Mouse (Mus musculus) urinary bladder, postnatal 14 days (tissue): ENCODE data around the gene Olfr1404.
"Not testable (repeated sequence)": the region's sequence is repeated elsewhere in the genome, so short reads cannot be mapped to it uniquely, and the experiment has no call there.

Experiments
- DNase-seq: peaks from one replicate; pipeline ENCODE4 v3.0.0; 2021; ENCODE audit warnings: low spot score

Olfr1404 gene

GRCm38 (mm10) chr1:173212092-173212491 is at the start of gene Olfr1404:
Gene Olfr1404 (plus strand): TSS chr1:173212392.
- DNase-seq, result no peak

- DNase-seq, result no peak
Measured at GRCm38 (mm10) chr1:173174154-173174842, 37.9 kb upstream of the Olfr1404 start.

GRCm38 (mm10) chr1:173190540-173190939 is 21.7 kb upstream of the Olfr1404 start, which contains the start of gene Olfr1406:
Gene Olfr1406 (minus strand): TSS chr1:173190640.
- DNase-seq, result no peak

GRCm38 (mm10) chr1:173192059-173192458 is 20.1 kb upstream of the Olfr1404 start:
- DNase-seq, result no peak

GRCm38 (mm10) chr1:173196359-173196758 is 15.8 kb upstream of the Olfr1404 start:
- no peak for DNase-seq

GRCm38 (mm10) chr1:173197508-173197907 is 14.7 kb upstream of the Olfr1404 start, which contains the start of gene Olfr218:
Gene Olfr218 (plus strand): TSS chr1:173197808.
- no peak for DNase-seq

- DNase-seq, result no peak
Measured at GRCm38 (mm10) chr1:173216481-173216880, 4.3 kb downstream of the Olfr1404 start.

- DNase-seq, result no peak
Measured at GRCm38 (mm10) chr1:173227081-173227480, 14.9 kb downstream of the Olfr1404 start, which contains the start of gene Fcer1a. Gene Fcer1a (minus strand): TSS chr1:173227214.

- not testable (repeated sequence) for DNase-seq
Measured at GRCm38 (mm10) chr1:173237004-173237403, 24.8 kb downstream of the Olfr1404 start.

GRCm38 (mm10) chr1:173249888-173250287 is 37.7 kb downstream of the Olfr1404 start:
- DNase-seq, result no peak

GRCm38 (mm10) chr1:173265701-173266100 is 53.5 kb downstream of the Olfr1404 start, which contains the start of gene Olfr418:
Gene Olfr418 (plus strand): TSS chr1:173266001.
- no peak for DNase-seq
